Mouse (Mus musculus): ENCODE measurements around the gene Pofut1. TPM values are rescaled to one million over a fixed set of nuclear protein-coding genes. Genes with fewer than 3 reads are reported as not detected.

Gene Pofut1
- polyA plus RNA-seq (2014; fragmentation: Nextera tagmentation; extraction: Ambion mirVana), result 10.8 and 11.7 TPM in 2 replicates

DNA sequence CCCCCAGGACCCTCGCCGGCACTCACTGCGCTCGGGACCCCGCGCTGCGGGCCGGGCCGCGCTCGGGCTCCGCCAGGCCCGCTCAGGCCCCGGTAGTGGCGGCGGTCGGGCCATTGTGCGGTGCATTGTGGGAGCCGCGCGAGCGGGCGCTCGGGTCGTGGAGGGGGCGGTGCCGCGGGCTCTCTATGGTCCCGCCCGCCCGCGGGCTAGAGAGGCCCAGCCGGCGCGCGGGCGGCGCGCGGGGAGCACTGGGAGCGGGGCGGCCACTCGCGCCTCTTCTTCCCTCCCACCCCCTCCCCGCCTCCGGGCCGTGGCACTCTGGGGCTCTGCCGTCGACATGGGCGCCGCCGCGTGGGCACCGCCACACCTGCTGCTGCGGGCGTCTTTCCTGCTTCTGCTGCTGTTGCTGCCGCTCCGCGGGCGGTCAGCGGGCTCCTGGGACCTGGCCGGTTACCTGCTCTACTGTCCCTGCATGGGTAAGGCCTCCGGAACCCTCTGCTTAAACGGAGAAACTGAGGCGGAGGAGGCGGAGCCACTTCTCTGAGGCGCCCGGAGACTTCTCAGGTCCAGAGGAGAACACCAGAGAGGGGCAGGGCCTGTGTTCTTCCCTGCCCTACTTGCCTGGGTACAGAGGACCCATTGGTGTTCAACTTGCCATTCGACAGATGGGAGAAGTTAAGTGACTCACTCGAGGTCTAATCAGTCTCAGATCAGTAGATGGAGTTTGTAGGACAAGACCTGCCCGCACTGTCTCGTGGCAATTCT, at the start of gene Pofut1, which contains the start of gene Plagl2:
Gene Pofut1, plus strand, starts transcription at position 284 of the 765 bp plus-strand sequence.
Gene Plagl2, minus strand, starts transcription at position 177 of the 765 bp plus-strand sequence.
- H3K27me3 ChIP-seq (replicated peaks; ENCODE audit: control insufficient read depth, insufficient read depth, low read length), result no peaks in the 10 kb centered on the region
- H3K4me1 ChIP-seq (ENCODE audit: control insufficient read depth, insufficient read depth, low read length), result peaks cover 21% of the 10 kb centered on the region
- peak within 1 kb of the TSS; percentile 93 for H3K27ac ChIP-seq (replicated peaks; ENCODE audit: low read depth, low read length)
- 2% methylated on average over 16 of the region's 72 CpGs for WGBS
- peaks cover 22% of the 10 kb centered on the region for H3K36me3 ChIP-seq (ENCODE audit: control insufficient read depth, insufficient read depth, low read length)
- H3K9me3 ChIP-seq (ENCODE audit: control insufficient read depth, low read length), result no peaks in the 10 kb centered on the region
- ATAC-seq (ENCODE audit: low read depth) (peak; percentile 96), DNase-seq (ENCODE audit: low spot score) (peak; percentile 95)
- peak within 1 kb of the TSS; percentile 97 for H3K4me3 ChIP-seq (ENCODE audit: low read depth, low read length)
- peak within 1 kb of the TSS; percentile 92 for H3K4me2 ChIP-seq (ENCODE audit: low read depth, low read length)
- peak within 1 kb of the TSS; percentile 98 for H3K9ac ChIP-seq (ENCODE audit: low read depth, low read length)

DNA sequence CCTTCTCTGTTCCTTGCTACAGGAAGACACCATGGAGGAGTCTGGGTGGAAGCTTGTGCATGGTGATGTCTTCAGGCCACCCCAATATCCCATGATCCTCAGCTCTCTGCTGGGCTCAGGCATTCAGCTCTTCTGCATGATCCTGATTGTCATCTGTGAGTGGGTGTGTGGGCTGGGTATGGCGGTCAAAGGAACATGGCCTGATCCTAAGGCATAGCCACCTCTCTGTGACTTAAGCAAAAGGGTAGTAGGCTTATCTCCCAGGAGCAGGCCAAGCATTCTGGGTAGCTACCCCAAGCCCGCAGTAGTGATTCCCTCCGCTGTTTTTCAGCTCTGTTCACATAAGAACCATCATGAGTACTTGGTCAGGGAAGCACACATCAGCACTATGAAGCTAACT, 47.1 kb upstream of the Pofut1 start:
- 97% methylated on average over 3 of the region's 3 CpGs for WGBS
- H3K9me3 ChIP-seq (ENCODE audit: control insufficient read depth, low read length), result no peaks in the 10 kb centered on the region
- ATAC-seq (ENCODE audit: low read depth) (no peak), DNase-seq (ENCODE audit: low spot score) (no peak)
- no peak overlapping the region for H3K4me3 ChIP-seq (ENCODE audit: low read depth, low read length)
- H3K9ac ChIP-seq (ENCODE audit: low read depth, low read length), result no peak overlapping the region
- peaks cover 92% of the 10 kb centered on the region for H3K36me3 ChIP-seq (ENCODE audit: control insufficient read depth, insufficient read depth, low read length)
- no peaks in the 10 kb centered on the region for H3K4me1 ChIP-seq (ENCODE audit: control insufficient read depth, insufficient read depth, low read length)
- H3K27ac ChIP-seq (replicated peaks; ENCODE audit: low read depth, low read length), result no peak overlapping the region
- no peaks in the 10 kb centered on the region for H3K27me3 ChIP-seq (replicated peaks; ENCODE audit: control insufficient read depth, insufficient read depth, low read length)
- no peak overlapping the region for H3K4me2 ChIP-seq (ENCODE audit: low read depth, low read length)

GRCm38 (mm10) chr2:153198485-153198884, 42.8 kb upstream of the Pofut1 start:
- DNase-seq (ENCODE audit: low spot score), result peak; percentile 14
- Histone ChIP-seq H3K4me2 (ENCODE audit: low read depth, low read length) (no peak overlapping the region), H3K27me3 (replicated peaks; ENCODE audit: control insufficient read depth, insufficient read depth, low read length) (no peaks in the 10 kb centered on the region), H3K27ac (replicated peaks; ENCODE audit: low read depth, low read length) (no peak overlapping the region), H3K9me3 (ENCODE audit: control insufficient read depth, low read length) (no peaks in the 10 kb centered on the region), H3K4me1 (ENCODE audit: control insufficient read depth, insufficient read depth, low read length) (no peaks in the 10 kb centered on the region), H3K9ac (ENCODE audit: low read depth, low read length) (no peak overlapping the region), H3K4me3 (ENCODE audit: low read depth, low read length) (no peak overlapping the region), H3K36me3 (ENCODE audit: control insufficient read depth, insufficient read depth, low read length) (peaks cover 86% of the 10 kb centered on the region)
- WGBS, result 67% methylated on average over 5 of the region's 5 CpGs
- ATAC-seq (ENCODE audit: low read depth), result peak; percentile 55; the same call in 1 of the 2 replicates

GRCm38 (mm10) chr2:153199114-153199513, 42.2 kb upstream of the Pofut1 start:
- ATAC-seq (ENCODE audit: low read depth) (no peak), DNase-seq (ENCODE audit: low spot score) (no peak)
- no peaks in the 10 kb centered on the region for H3K4me1 ChIP-seq (ENCODE audit: control insufficient read depth, insufficient read depth, low read length)
- no peak overlapping the region for H3K4me2 ChIP-seq (ENCODE audit: low read depth, low read length)
- H3K36me3 ChIP-seq (ENCODE audit: control insufficient read depth, insufficient read depth, low read length), result peaks cover 86% of the 10 kb centered on the region
- no peak overlapping the region for H3K27ac ChIP-seq (replicated peaks; ENCODE audit: low read depth, low read length)
- H3K9me3 ChIP-seq (ENCODE audit: control insufficient read depth, low read length), result no peaks in the 10 kb centered on the region
- 84% methylated on average over 2 of the region's 2 CpGs for WGBS
- no peak overlapping the region for H3K9ac ChIP-seq (ENCODE audit: low read depth, low read length)
- H3K4me3 ChIP-seq (ENCODE audit: low read depth, low read length), result no peak overlapping the region
- no peaks in the 10 kb centered on the region for H3K27me3 ChIP-seq (replicated peaks; ENCODE audit: control insufficient read depth, insufficient read depth, low read length)

- ATAC-seq (ENCODE audit: low read depth), result no peak
- WGBS, result 59% methylated on average over 1 of the region's 1 CpGs
These were observed 38.6 kb upstream of the Pofut1 start for GRCm38 (mm10) chr2:153202766-153203165.

DNA sequence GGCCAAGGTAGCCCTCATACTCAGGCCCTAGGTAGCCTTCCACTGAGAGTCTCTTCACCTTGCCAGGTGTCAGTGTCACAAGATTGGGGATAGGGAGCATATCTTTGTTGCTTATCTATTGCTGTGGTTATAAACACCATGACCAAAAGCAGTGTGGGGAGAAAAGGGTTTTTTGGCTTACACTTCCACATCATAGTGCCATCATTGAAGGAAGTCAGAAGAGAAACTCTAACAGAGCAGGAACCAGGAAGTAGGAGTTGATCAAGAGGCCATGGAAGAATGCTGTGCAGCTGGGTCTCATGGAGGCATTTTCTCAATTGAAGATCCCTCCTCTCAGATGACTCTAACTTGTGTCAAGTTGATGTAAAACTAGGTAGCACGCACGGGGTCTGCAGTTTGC, 33.2 kb upstream of the Pofut1 start:
- H3K27ac ChIP-seq (replicated peaks; ENCODE audit: low read depth, low read length), result no peak overlapping the region
- ATAC-seq (ENCODE audit: low read depth), result no peak
- no peak overlapping the region for H3K4me2 ChIP-seq (ENCODE audit: low read depth, low read length)
- H3K9me3 ChIP-seq (ENCODE audit: control insufficient read depth, low read length), result no peaks in the 10 kb centered on the region
- H3K4me3 ChIP-seq (ENCODE audit: low read depth, low read length), result no peak overlapping the region
- no peak for DNase-seq (ENCODE audit: low spot score)
- H3K4me1 ChIP-seq (ENCODE audit: control insufficient read depth, insufficient read depth, low read length), result no peaks in the 10 kb centered on the region
- peaks cover 74% of the 10 kb centered on the region for H3K36me3 ChIP-seq (ENCODE audit: control insufficient read depth, insufficient read depth, low read length)
- no peaks in the 10 kb centered on the region for H3K27me3 ChIP-seq (replicated peaks; ENCODE audit: control insufficient read depth, insufficient read depth, low read length)
- H3K9ac ChIP-seq (ENCODE audit: low read depth, low read length), result no peak overlapping the region
- WGBS, result 96% methylated on average over 2 of the region's 2 CpGs

More at GRCm38 (mm10) chr2:153202766-153203165, 38.6 kb upstream of the Pofut1 start:
- no peak overlapping the region for H3K4me2 ChIP-seq (ENCODE audit: low read depth, low read length)
- no peak for DNase-seq (ENCODE audit: low spot score)
- H3K27me3 ChIP-seq (replicated peaks; ENCODE audit: control insufficient read depth, insufficient read depth, low read length), result no peaks in the 10 kb centered on the region
- peaks cover 86% of the 10 kb centered on the region for H3K36me3 ChIP-seq (ENCODE audit: control insufficient read depth, insufficient read depth, low read length)
- H3K9ac ChIP-seq (ENCODE audit: low read depth, low read length), result no peak overlapping the region
- H3K4me1 ChIP-seq (ENCODE audit: control insufficient read depth, insufficient read depth, low read length), result no peaks in the 10 kb centered on the region
- no peak overlapping the region for H3K4me3 ChIP-seq (ENCODE audit: low read depth, low read length)
- H3K27ac ChIP-seq (replicated peaks; ENCODE audit: low read depth, low read length), result no peak overlapping the region
- no peaks in the 10 kb centered on the region for H3K9me3 ChIP-seq (ENCODE audit: control insufficient read depth, low read length)

DNA sequence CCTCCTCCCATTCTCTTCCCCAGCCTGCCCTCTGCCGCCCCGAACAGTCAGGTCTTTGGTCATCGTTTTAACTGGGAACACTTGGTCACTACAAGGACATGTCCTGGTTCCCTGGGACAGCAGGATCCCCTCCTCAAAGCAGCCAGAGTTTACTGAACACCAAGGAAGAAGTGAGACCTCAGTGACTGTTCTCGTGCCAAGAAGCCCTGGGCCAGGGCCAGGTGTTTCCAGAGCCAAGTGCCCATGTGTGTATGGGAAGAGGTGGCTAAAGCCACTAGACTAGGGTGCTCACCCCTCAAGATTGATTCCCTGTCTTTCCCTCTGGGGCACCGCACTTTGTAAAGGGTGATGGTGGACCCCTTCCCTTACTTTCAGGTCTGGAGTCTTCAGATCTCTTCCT, 32.0 kb upstream of the Pofut1 start:
- H3K4me1 ChIP-seq (ENCODE audit: control insufficient read depth, insufficient read depth, low read length), result no peaks in the 10 kb centered on the region
- ATAC-seq (ENCODE audit: low read depth) (no peak), DNase-seq (ENCODE audit: low spot score) (no peak)
- no peak overlapping the region for H3K27ac ChIP-seq (replicated peaks; ENCODE audit: low read depth, low read length)
- WGBS, result 94% methylated on average over 5 of the region's 5 CpGs
- H3K9me3 ChIP-seq (ENCODE audit: control insufficient read depth, low read length), result no peaks in the 10 kb centered on the region
- no peak overlapping the region for H3K4me2 ChIP-seq (ENCODE audit: low read depth, low read length)
- H3K9ac ChIP-seq (ENCODE audit: low read depth, low read length), result no peak overlapping the region
- H3K36me3 ChIP-seq (ENCODE audit: control insufficient read depth, insufficient read depth, low read length), result peaks cover 63% of the 10 kb centered on the region
- H3K27me3 ChIP-seq (replicated peaks; ENCODE audit: control insufficient read depth, insufficient read depth, low read length), result no peaks in the 10 kb centered on the region
- H3K4me3 ChIP-seq (ENCODE audit: low read depth, low read length), result no peak overlapping the region

- no peak for ATAC-seq (ENCODE audit: low read depth)
- Histone ChIP-seq H3K27me3 (replicated peaks; ENCODE audit: control insufficient read depth, insufficient read depth, low read length) (no peaks in the 10 kb centered on the region), H3K9me3 (ENCODE audit: control insufficient read depth, low read length) (no peaks in the 10 kb centered on the region), H3K9ac (ENCODE audit: low read depth, low read length) (no peak overlapping the region), H3K4me1 (ENCODE audit: control insufficient read depth, insufficient read depth, low read length) (no peaks in the 10 kb centered on the region), H3K36me3 (ENCODE audit: control insufficient read depth, insufficient read depth, low read length) (peaks cover 43% of the 10 kb centered on the region), H3K4me3 (ENCODE audit: low read depth, low read length) (no peak overlapping the region), H3K4me2 (ENCODE audit: low read depth, low read length) (no peak overlapping the region), H3K27ac (replicated peaks; ENCODE audit: low read depth, low read length) (no peak overlapping the region)
- 92% methylated on average over 5 of the region's 5 CpGs for whole genome bisulfite sequencing
- DNase-seq (ENCODE audit: low spot score), result no peak
These were observed 29.9 kb upstream of the Pofut1 start for GRCm38 (mm10) chr2:153211451-153211850.

GRCm38 (mm10) chr2:153213351-153213750, 28.0 kb upstream of the Pofut1 start:
- DNase-seq (ENCODE audit: low spot score), result no peak
- Histone ChIP-seq H3K27me3 (replicated peaks; ENCODE audit: control insufficient read depth, insufficient read depth, low read length) (no peaks in the 10 kb centered on the region), H3K4me1 (ENCODE audit: control insufficient read depth, insufficient read depth, low read length) (no peaks in the 10 kb centered on the region), H3K9me3 (ENCODE audit: control insufficient read depth, low read length) (no peaks in the 10 kb centered on the region), H3K4me2 (ENCODE audit: low read depth, low read length) (no peak overlapping the region), H3K9ac (ENCODE audit: low read depth, low read length) (no peak overlapping the region), H3K4me3 (ENCODE audit: low read depth, low read length) (no peak overlapping the region), H3K27ac (replicated peaks; ENCODE audit: low read depth, low read length) (no peak overlapping the region), H3K36me3 (ENCODE audit: control insufficient read depth, insufficient read depth, low read length) (peaks cover 26% of the 10 kb centered on the region)
- ATAC-seq (ENCODE audit: low read depth), result no peak
- 82% methylated on average over 4 of the region's 4 CpGs for WGBS

Data from embryonic facial prominence, embryonic 14.5 days (tissue).